36 mouse cellular contexts compared by ENCODE assay signal in the genomic region with DNA sequence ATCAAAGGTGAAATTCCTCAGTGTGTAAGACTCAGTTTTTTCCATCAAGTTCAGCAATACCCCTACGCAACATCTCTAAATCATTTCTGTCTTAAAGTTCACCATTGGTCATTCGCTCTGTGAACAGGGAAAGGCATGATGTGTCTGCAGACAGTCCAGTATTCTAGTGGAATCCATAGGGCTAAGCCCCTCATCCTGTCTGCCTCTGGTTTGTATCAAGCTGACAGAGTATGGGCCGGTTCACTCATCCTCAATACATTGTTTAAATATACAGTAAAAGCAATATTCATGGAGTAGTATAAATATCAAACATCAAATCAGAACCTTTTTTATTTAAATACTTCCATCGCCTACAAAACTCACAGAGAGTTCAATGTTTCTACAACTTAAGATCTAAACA.
"Had no signal": no experiment of that assay in that cellular context is flagged by ENCODE, and none has a peak within 500 bp of the region (broad histone marks: within the 10 kb centered on the region; RNA-seq: fewer than 3 reads in every experiment).

No protein-coding gene starts in this region.

- ATAC-seq: hindbrain, embryonic 16.5 days; hindbrain, postnatal 0 days; inflammation-experienced regulatory T-cells, adult 6 months; intestine, embryonic 15.5 days; intestine, postnatal 0 days had no signal

- H3K4me1 ChIP-seq: heart, embryonic 10.5 days; heart, embryonic 12.5 days; heart, embryonic 15.5 days; hindbrain, embryonic 10.5 days; hindbrain, embryonic 12.5 days; hindbrain, embryonic 15.5 days; intestine, embryonic 15.5 days; kidney, embryonic 15.5 days had no signal

- H3K9me3 ChIP-seq: heart, embryonic 10.5 days; heart, embryonic 12.5 days; heart, embryonic 13.5 days; heart, embryonic 15.5 days; hindbrain, embryonic 10.5 days; hindbrain, embryonic 12.5 days; hindbrain, embryonic 13.5 days; hindbrain, embryonic 15.5 days; intestine, embryonic 15.5 days; kidney, embryonic 15.5 days had no signal

- H3K27ac ChIP-seq: heart, adult 2 months; heart, embryonic 10.5 days; heart, embryonic 13.5 days; heart, embryonic 15.5 days; hindbrain, embryonic 10.5 days; hindbrain, embryonic 12.5 days; hindbrain, embryonic 13.5 days; hindbrain, embryonic 14.5 days; hindbrain, embryonic 15.5 days; hindbrain, postnatal 0 days; intestine, embryonic 15.5 days; kidney, embryonic 15.5 days; kidney, postnatal 0 days; layer of hippocampus, adult 2 months had no signal

- DNase-seq: heart, adult 18-20 months; heart, adult 2 months; heart, postnatal 10 days; heart, postnatal 14 days; heart, postnatal 36 days; heart, postnatal 4 days; kidney, adult 11 months; kidney, adult 18-20 months; kidney, adult 2 months; kidney, adult 8-10 months; kidney, adult 9 months; kidney, postnatal 10 days; kidney, postnatal 14 days; kidney, postnatal 25 days; kidney, postnatal 36 days; kidney, postnatal 4 days; layer of hippocampus, adult 9-11 months; layer of hippocampus, postnatal 36 days had no signal

- H3K4me3 ChIP-seq: heart, adult 2 months; heart, embryonic 10.5 days; heart, embryonic 12.5 days; heart, embryonic 13.5 days; heart, embryonic 15.5 days; hindbrain, embryonic 10.5 days; hindbrain, embryonic 12.5 days; hindbrain, embryonic 13.5 days; hindbrain, embryonic 15.5 days; intestine, embryonic 15.5 days; kidney, embryonic 15.5 days; layer of hippocampus, adult 2 months had no signal

- H3K27me3 ChIP-seq: heart, embryonic 12.5 days; heart, embryonic 13.5 days; heart, embryonic 15.5 days; hindbrain, embryonic 12.5 days; hindbrain, embryonic 13.5 days; hindbrain, embryonic 15.5 days; intestine, embryonic 15.5 days; kidney, embryonic 15.5 days had no signal

- H3K9ac ChIP-seq: heart, embryonic 12.5 days; heart, embryonic 13.5 days; heart, embryonic 15.5 days; hindbrain, embryonic 12.5 days; hindbrain, embryonic 13.5 days; hindbrain, embryonic 14.5 days; hindbrain, embryonic 15.5 days; intestine, embryonic 15.5 days; kidney, embryonic 15.5 days had no signal

- H3K4me2 ChIP-seq: heart, embryonic 11.5 days; heart, embryonic 12.5 days; heart, embryonic 13.5 days; heart, embryonic 15.5 days; hindbrain, embryonic 12.5 days; hindbrain, embryonic 13.5 days; hindbrain, embryonic 14.5 days; hindbrain, embryonic 15.5 days; intestine, embryonic 15.5 days; kidney, embryonic 15.5 days had no signal

- H3K36me3 ChIP-seq: heart, embryonic 10.5 days; heart, embryonic 12.5 days; heart, embryonic 13.5 days; heart, embryonic 15.5 days; hindbrain, embryonic 10.5 days; hindbrain, embryonic 12.5 days; hindbrain, embryonic 13.5 days; hindbrain, embryonic 15.5 days; intestine, embryonic 15.5 days; kidney, embryonic 15.5 days had no signal
